Mouse (Mus musculus) telencephalon, adult 2 months (tissue): ENCODE results near the gene Slc26a8.
A peak's percentile ranks its signal among the peaks of the same experiment; 100 is the strongest.
"Not testable (repeated sequence)": the region's sequence is repeated elsewhere in the genome, so short reads cannot be mapped to it uniquely, and the experiment has no call there.

ENCODE experiments used
- DNase-seq: peaks from one replicate; pipeline ENCODE4 v3.0.0-alpha.2; 2011; ENCODE audit warnings: low read depth, low spot score

Slc26a8 gene

GRCm38 (mm10) chr17:28689586-28690283 is at the start of gene Slc26a8:
TSS of gene Slc26a8 (minus strand) at chr17:28690233.
- DNase-seq, result no peak

- DNase-seq, result no peak
These were observed 49.2 kb upstream of the Slc26a8 start for GRCm38 (mm10) chr17:28739244-28739643.

GRCm38 (mm10) chr17:28737973-28738372 is 47.9 kb upstream of the Slc26a8 start:
- DNase-seq, result no peak

- DNase-seq, result no peak
These were observed 46.5 kb upstream of the Slc26a8 start for GRCm38 (mm10) chr17:28736486-28736885.

- peak; percentile 67 for DNase-seq
These were observed 45.5 kb upstream of the Slc26a8 start for GRCm38 (mm10) chr17:28735317-28736105.

- DNase-seq, result not testable (repeated sequence)
These were observed 37.5 kb upstream of the Slc26a8 start for GRCm38 (mm10) chr17:28727511-28727910.

- no peak for DNase-seq
These were observed 35.8 kb upstream of the Slc26a8 start, which contains the start of gene AC170998.1 for GRCm38 (mm10) chr17:28725783-28726182. TSS of gene AC170998.1 (plus strand) at chr17:28726083.

- no peak for DNase-seq
These were observed 27.5 kb upstream of the Slc26a8 start for GRCm38 (mm10) chr17:28717535-28717934.

- no peak for DNase-seq
These were observed 26.0 kb upstream of the Slc26a8 start for GRCm38 (mm10) chr17:28715832-28716548.

- DNase-seq, result no peak
These were observed 24.0 kb upstream of the Slc26a8 start for GRCm38 (mm10) chr17:28714006-28714405.

GRCm38 (mm10) chr17:28712305-28712704 is 22.3 kb upstream of the Slc26a8 start:
- DNase-seq, result no peak

GRCm38 (mm10) chr17:28711237-28711636 is 21.2 kb upstream of the Slc26a8 start:
- DNase-seq, result no peak

- no peak for DNase-seq
These were observed 20.3 kb upstream of the Slc26a8 start for GRCm38 (mm10) chr17:28710291-28710688.

- no peak for DNase-seq
These were observed 19.7 kb upstream of the Slc26a8 start for GRCm38 (mm10) chr17:28709552-28710290.

GRCm38 (mm10) chr17:28708989-28709388 is 19.0 kb upstream of the Slc26a8 start:
- no peak for DNase-seq

GRCm38 (mm10) chr17:28707816-28708215 is 17.8 kb upstream of the Slc26a8 start:
- no peak for DNase-seq

GRCm38 (mm10) chr17:28707136-28707627 is 17.1 kb upstream of the Slc26a8 start:
- DNase-seq, result no peak

- DNase-seq, result no peak
These were observed 16.7 kb upstream of the Slc26a8 start for GRCm38 (mm10) chr17:28706697-28707096.

GRCm38 (mm10) chr17:28702646-28703045 is 12.6 kb upstream of the Slc26a8 start:
- DNase-seq, result no peak

- DNase-seq, result no peak
These were observed 11.7 kb upstream of the Slc26a8 start for GRCm38 (mm10) chr17:28701737-28702136.

- DNase-seq, result no peak
These were observed 11.1 kb upstream of the Slc26a8 start for GRCm38 (mm10) chr17:28701171-28701570.
